Mouse (Mus musculus): ENCODE data around the gene Hoxb5.

DNA sequence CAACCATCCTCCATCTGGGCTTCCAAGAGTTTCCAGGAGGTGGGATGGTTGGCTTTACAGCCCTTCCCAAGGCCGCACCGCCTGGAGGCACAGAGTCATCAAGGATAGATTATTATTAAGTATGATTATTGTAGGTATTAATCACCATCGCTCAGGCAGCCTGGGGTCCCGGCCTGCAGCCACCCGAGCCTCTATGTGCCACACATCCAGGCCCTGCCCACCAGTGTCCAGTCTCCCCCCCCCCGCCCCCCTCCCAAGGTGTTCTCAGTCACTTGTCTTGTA lies 41.7 kb downstream of the Hoxb5 start:
- TF ChIP-seq EP300 (optimal IDR thresholded peaks at IDR 0.05) (no peak), CTCF (IDR thresholded peaks at IDR 0.05; ENCODE audit: low read depth) (no peak)

All from stomach, postnatal 0 days (tissue).